Comparison of ENCODE assay signal across 31 mouse cellular contexts in the genomic region with DNA sequence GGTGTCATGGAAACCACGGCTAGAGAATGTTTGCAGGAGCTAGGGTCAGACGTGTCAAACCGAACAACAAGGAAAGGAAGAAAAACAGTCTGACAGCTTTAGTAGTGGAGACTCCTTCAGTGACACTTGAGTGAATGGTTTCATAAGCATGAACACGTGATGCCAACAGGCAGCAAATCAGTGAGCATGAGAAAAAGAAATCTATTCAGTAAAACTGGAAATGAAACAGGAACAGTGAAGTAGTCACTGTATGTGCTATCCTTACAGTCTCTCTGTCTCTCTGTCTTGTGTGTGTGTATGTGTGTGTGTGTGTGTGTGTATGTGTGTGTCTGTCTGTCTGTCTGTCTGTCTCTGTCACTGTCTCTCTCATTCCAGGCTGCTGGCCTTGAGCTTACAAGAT. TPM values are rescaled to one million over a fixed set of nuclear protein-coding genes. Genes with fewer than 3 reads are reported as not detected.
A peak's percentile ranks its signal among the peaks of the same experiment; 100 is the strongest.
DNase-seq lines count a peak whose midpoint lies in the region; ATAC-seq lines count a peak whose summit lies in the region.
"Had no signal": no experiment of that assay in that cellular context is flagged by ENCODE, and none has a peak within 500 bp of the region (broad histone marks: within the 10 kb centered on the region; RNA-seq: fewer than 3 reads in every experiment).

No protein-coding gene starts in this region.

- no peak overlapping the region for H3K27ac ChIP-seq in midbrain, embryonic 16.5 days (ENCODE audit: low read length)
- no peak overlapping the region for H3K27ac ChIP-seq in midbrain, embryonic 15.5 days
- H3K27ac ChIP-seq: embryonic facial prominence, embryonic 10.5 days; embryonic facial prominence, embryonic 13.5 days; forebrain, embryonic 15.5 days; gastrocnemius, adult 2 months; hindbrain, embryonic 12.5 days; hindbrain, embryonic 15.5 days; intestine, embryonic 15.5 days had no signal

- DNase-seq in MN1 (ENCODE audit: low spot score): peak; percentile 4
- DNase-seq in mesoderm, embryonic 11.5 days (ENCODE audit: low read depth, low spot score): peak; percentile 3
- no peak for DNase-seq in cerebellum, postnatal 36 days
- DNase-seq: adrenal gland, postnatal 10 days; adrenal gland, postnatal 36 days; cerebellum, adult 11 months; cerebellum, adult 2 months; cerebellum, adult 9-11 months; cerebellum, postnatal 25 days; embryo, embryonic 11 days; gastrocnemius, adult 2 months; gastrocnemius, postnatal 14 days; heart, adult 11 months had no signal

- no peaks in the 10 kb centered on the region for H3K36me3 ChIP-seq in midbrain, embryonic 16.5 days (ENCODE audit: control insufficient read depth, insufficient read depth, low read length)
- H3K36me3 ChIP-seq in midbrain, embryonic 15.5 days (replicated peaks): no peaks in the 10 kb centered on the region
- H3K36me3 ChIP-seq: embryonic facial prominence, embryonic 10.5 days; embryonic facial prominence, embryonic 13.5 days; forebrain, embryonic 15.5 days; hindbrain, embryonic 12.5 days; hindbrain, embryonic 15.5 days; intestine, embryonic 15.5 days had no signal

- H3K4me1 ChIP-seq in midbrain, embryonic 16.5 days (ENCODE audit: control insufficient read depth, insufficient read depth, low read length): no peaks in the 10 kb centered on the region
- H3K4me1 ChIP-seq in midbrain, embryonic 15.5 days: no peaks in the 10 kb centered on the region
- H3K4me1 ChIP-seq: embryonic facial prominence, embryonic 10.5 days; embryonic facial prominence, embryonic 13.5 days; forebrain, embryonic 15.5 days; hindbrain, embryonic 12.5 days; hindbrain, embryonic 15.5 days; intestine, embryonic 15.5 days had no signal

- H3K27me3 ChIP-seq in midbrain, embryonic 16.5 days (ENCODE audit: control insufficient read depth, insufficient read depth, low read depth, low read length): no peaks in the 10 kb centered on the region
- H3K27me3 ChIP-seq in midbrain, embryonic 15.5 days (replicated peaks): no peaks in the 10 kb centered on the region
- H3K27me3 ChIP-seq: embryonic facial prominence, embryonic 13.5 days; forebrain, embryonic 15.5 days; hindbrain, embryonic 12.5 days; hindbrain, embryonic 15.5 days; intestine, embryonic 15.5 days had no signal

- no peak overlapping the region for H3K4me3 ChIP-seq in midbrain, embryonic 16.5 days (ENCODE audit: low read depth, low read length)
- H3K4me3 ChIP-seq in midbrain, embryonic 15.5 days: no peak overlapping the region
- H3K4me3 ChIP-seq: embryonic facial prominence, embryonic 10.5 days; embryonic facial prominence, embryonic 13.5 days; erythroblast, embryonic 14.5 days; forebrain, embryonic 15.5 days; gastrocnemius, adult 2 months; hindbrain, embryonic 12.5 days; hindbrain, embryonic 15.5 days; intestine, embryonic 15.5 days had no signal

- H3K4me2 ChIP-seq in midbrain, embryonic 16.5 days (ENCODE audit: low read length): no peak overlapping the region
- H3K4me2 ChIP-seq in midbrain, embryonic 15.5 days: no peak overlapping the region
- H3K4me2 ChIP-seq: embryonic facial prominence, embryonic 13.5 days; forebrain, embryonic 15.5 days; heart, embryonic 11.5 days; hindbrain, embryonic 12.5 days; hindbrain, embryonic 15.5 days; intestine, embryonic 15.5 days had no signal

- no peak overlapping the region for H3K9ac ChIP-seq in midbrain, embryonic 16.5 days (ENCODE audit: low read depth, low read length)
- no peak overlapping the region for H3K9ac ChIP-seq in midbrain, embryonic 15.5 days
- H3K9ac ChIP-seq: embryonic facial prominence, embryonic 13.5 days; forebrain, embryonic 15.5 days; hindbrain, embryonic 12.5 days; hindbrain, embryonic 15.5 days; intestine, embryonic 15.5 days had no signal

- 62% methylated on average over 4 of the region's 4 CpGs for WGBS in midbrain, embryonic 16.5 days
- 60% methylated on average over 4 of the region's 4 CpGs for WGBS in midbrain, embryonic 15.5 days

- H3K9me3 ChIP-seq in midbrain, embryonic 16.5 days (replicated peaks; ENCODE audit: control insufficient read depth, low read length, poor library complexity, severe bottlenecking): no peaks in the 10 kb centered on the region
- H3K9me3 ChIP-seq in midbrain, embryonic 15.5 days: no peaks in the 10 kb centered on the region
- H3K9me3 ChIP-seq: embryonic facial prominence, embryonic 10.5 days; embryonic facial prominence, embryonic 13.5 days; forebrain, embryonic 15.5 days; hindbrain, embryonic 12.5 days; hindbrain, embryonic 15.5 days; intestine, embryonic 15.5 days had no signal

- ATAC-seq in midbrain, embryonic 16.5 days: 0 out of 2 replicates have a peak, but pooled peaks have one; percentile 36
- ATAC-seq in midbrain, embryonic 15.5 days (replicated peaks): no peak; the same call in 1 of the 2 replicates
- no peak for ATAC-seq in frontal cortex, adult (ENCODE audit: low TSS enrichment)
- ATAC-seq: CD4-positive, CD25-positive, alpha-beta regulatory T cell, adult 4 months; forebrain, embryonic 15.5 days; intestine, embryonic 15.5 days; Patski had no signal

RNA-seq across cellular contexts. Expression of gene Olfr16, which starts 5.2 kb away (rescaled TPM):
- not detected in 2 replicates for polyA plus RNA-seq in midbrain, embryonic 16.5 days (2015; fragmentation: Nextera tagmentation; extraction: Ambion mirVana)
- not detected in 2 replicates for polyA plus RNA-seq in midbrain, embryonic 15.5 days (2015; fragmentation: Nextera tagmentation; extraction: Ambion mirVana)
- polyA plus RNA-seq: C2C12; CD4-positive, CD25-positive, alpha-beta regulatory T cell, adult 4 months; cerebellum, adult 2 months; cortical plate, adult 2 months; embryonic facial prominence, embryonic 10.5 days; embryonic facial prominence, embryonic 13.5 days; erythroblast, embryonic 14.5 days; forebrain, embryonic 15.5 days; frontal cortex, adult 2 months; heart, embryonic 11.5 days; heart, embryonic 14.5 days; heart, postnatal 0 days; hindbrain, embryonic 12.5 days; hindbrain, embryonic 15.5 days; intestine, embryonic 15.5 days; Patski had no signal

Comparison
In these comparisons a context has a peak if more than half of its experiments do, and no peak if none do; other contexts are left out.
1. DNase-seq: peak in MN1 (single experiment) and mesoderm, embryonic 11.5 days (single experiment); none in cerebellum, postnatal 36 days (0 of 2).